Mouse (Mus musculus) forebrain, embryonic 15.5 days (tissue): ENCODE results near the gene Pla2g12b. TPM values are rescaled to one million over a fixed set of nuclear protein-coding genes. Genes with fewer than 3 reads are reported as not detected.

Experiments
- ATAC-seq: fragments of 200-750 bp; cut with Nextera tagmentation; replicated peaks from 2 replicates; pipeline ENCODE4 v1.8.0; 2017; ENCODE audit warnings: mild to moderate bottlenecking, moderate TSS enrichment, moderate library complexity
- H3K27ac ChIP-seq: fragments of 300-500 bp; sonication (generic); replicated peaks from 2 replicates; pipeline ENCODE4 v1.5.1; 2015; ENCODE audit warnings: mild to moderate bottlenecking, inconsistent platforms
- H3K27me3 ChIP-seq: fragments of 300-500 bp; sonication (generic); 2 replicates; pipeline ENCODE4 v1.6.1; 2015; ENCODE audit warnings: inconsistent platforms
- H3K36me3 ChIP-seq: fragments of 300-500 bp; sonication (generic); 2 replicates; pipeline ENCODE4 v1.6.1; 2015; ENCODE audit warnings: mild to moderate bottlenecking, inconsistent platforms
- H3K4me1 ChIP-seq: fragments of 300-500 bp; sonication (generic); 2 replicates; pipeline ENCODE4 v1.6.1; 2015; ENCODE audit warnings: inconsistent platforms
- H3K4me2 ChIP-seq: fragments of 300-500 bp; sonication (generic); replicated peaks from 2 replicates; pipeline ENCODE4 v1.6.1; 2015; ENCODE audit warnings: mild to moderate bottlenecking, inconsistent platforms
- H3K4me3 ChIP-seq: fragments of 300-500 bp; sonication (generic); 2 replicates; pipeline ENCODE4 v1.5.1; 2015; ENCODE audit warnings: mild to moderate bottlenecking, inconsistent platforms
- H3K9ac ChIP-seq: fragments of 300-500 bp; sonication (generic); replicated peaks from 2 replicates; pipeline ENCODE4 v1.6.1; 2015; ENCODE audit warnings: mild to moderate bottlenecking, inconsistent platforms
- H3K9me3 ChIP-seq: fragments of 300-500 bp; sonication (generic); 2 replicates; pipeline ENCODE4 v1.6.1; 2016; ENCODE audit warnings: inconsistent platforms
- WGBS: fragments of 180-500 bp; shearing (Covaris S2); methylation state at CpG from one replicate; pipeline ENCODE4 v1.1.7; 2015; ENCODE audit warnings: mixed read lengths; 5-methylcytosine and 5-hydroxymethylcytosine counted together
- polyA plus RNA-seq: library from polyadenylated mRNA; unstranded; fragments of >200 nt; fragmentation: Nextera tagmentation; extraction: Ambion mirVana; gene quantifications from 2 replicates; pipeline ENCODE4 v1.2.1, GENCODE M21; 2015

Gene Pla2g12b
- polyA plus RNA-seq, 1 experiment from 2014 or later, result not detected

DNA sequence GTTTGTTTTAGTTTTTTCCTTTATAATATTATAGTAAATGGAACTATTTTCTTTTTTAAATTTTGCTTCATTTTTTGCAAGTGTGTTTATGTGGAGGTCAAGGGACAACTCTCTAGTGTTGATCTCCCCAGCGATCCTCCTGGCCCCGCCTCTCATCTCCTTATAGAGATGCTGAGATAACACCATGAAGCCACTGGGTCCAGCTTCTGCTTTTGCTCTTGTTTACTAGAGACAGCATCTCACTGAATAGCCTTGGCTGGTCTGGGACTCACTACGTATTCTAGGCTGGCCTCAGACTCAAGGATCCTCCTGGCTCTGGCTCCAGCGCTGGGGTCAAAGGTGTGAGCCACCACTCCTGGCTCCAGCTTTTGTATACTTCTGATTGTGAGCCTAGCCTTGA is 16.1 kb downstream of the Pla2g12b start:
- ATAC-seq, result no peak
- Histone ChIP-seq H3K27ac (no peak overlapping the region), H3K4me1 (no peaks in the 10 kb centered on the region), H3K9ac (no peak overlapping the region), H3K9me3 (no peaks in the 10 kb centered on the region), H3K4me3 (no peak overlapping the region), H3K4me2 (no peak overlapping the region), H3K27me3 (no peaks in the 10 kb centered on the region), H3K36me3 (no peaks in the 10 kb centered on the region)
- WGBS, result 92% methylated on average over 4 of the region's 4 CpGs

DNA sequence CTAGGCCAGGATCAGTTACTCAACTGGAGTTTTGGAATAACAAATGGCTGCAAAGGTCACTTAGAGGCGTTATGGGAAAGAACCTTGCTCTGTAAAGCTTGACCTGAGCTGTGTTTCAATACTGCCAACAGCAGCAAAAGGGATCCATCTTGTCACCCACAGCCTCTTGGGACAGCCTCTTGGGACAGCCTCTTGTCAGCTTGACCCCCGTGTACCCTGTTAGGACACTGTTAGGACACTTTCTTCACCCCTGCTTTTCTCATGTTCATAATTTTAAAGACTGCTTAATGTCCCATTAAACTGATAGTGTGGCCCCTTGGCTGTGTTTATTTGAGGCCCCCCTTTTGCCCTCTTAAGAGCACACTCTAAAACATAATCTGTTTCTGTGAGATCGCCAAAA is 21.0 kb downstream of the Pla2g12b start:
- Histone ChIP-seq H3K36me3 (no peaks in the 10 kb centered on the region), H3K4me1 (no peaks in the 10 kb centered on the region), H3K9me3 (no peaks in the 10 kb centered on the region), H3K4me3 (no peak overlapping the region), H3K27ac (no peak overlapping the region), H3K4me2 (no peak overlapping the region), H3K27me3 (no peaks in the 10 kb centered on the region), H3K9ac (no peak overlapping the region)
- no peak for ATAC-seq
- WGBS, result 93% methylated on average over 3 of the region's 3 CpGs

DNA sequence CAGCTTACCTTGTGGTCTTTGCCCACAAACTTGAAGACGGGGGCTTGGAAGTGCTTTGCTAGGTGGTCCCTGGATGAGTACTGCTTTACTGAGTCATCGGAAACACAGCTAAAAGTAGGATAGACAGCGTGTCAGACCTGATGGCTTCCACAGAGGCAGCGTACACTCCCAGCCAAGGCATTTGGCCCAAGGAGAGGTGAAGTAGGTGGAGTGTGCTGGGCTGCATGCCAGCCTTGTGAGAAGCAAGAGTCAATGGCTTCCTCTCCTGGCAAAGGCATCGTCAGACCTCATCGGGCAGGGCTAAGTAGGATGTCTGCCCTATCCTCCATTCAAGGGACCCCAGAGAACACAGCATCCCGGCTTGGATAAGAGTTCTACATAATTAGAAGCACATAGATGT is 21.9 kb downstream of the Pla2g12b start:
- no peaks in the 10 kb centered on the region for H3K27me3 ChIP-seq
- H3K4me3 ChIP-seq, result no peak overlapping the region
- no peaks in the 10 kb centered on the region for H3K36me3 ChIP-seq
- H3K27ac ChIP-seq, result no peak overlapping the region
- WGBS, result 70% methylated on average over 7 of the region's 7 CpGs
- H3K4me1 ChIP-seq, result no peaks in the 10 kb centered on the region
- ATAC-seq, result no peak
- H3K9me3 ChIP-seq, result no peaks in the 10 kb centered on the region
- H3K9ac ChIP-seq, result no peak overlapping the region
- no peak overlapping the region for H3K4me2 ChIP-seq

DNA sequence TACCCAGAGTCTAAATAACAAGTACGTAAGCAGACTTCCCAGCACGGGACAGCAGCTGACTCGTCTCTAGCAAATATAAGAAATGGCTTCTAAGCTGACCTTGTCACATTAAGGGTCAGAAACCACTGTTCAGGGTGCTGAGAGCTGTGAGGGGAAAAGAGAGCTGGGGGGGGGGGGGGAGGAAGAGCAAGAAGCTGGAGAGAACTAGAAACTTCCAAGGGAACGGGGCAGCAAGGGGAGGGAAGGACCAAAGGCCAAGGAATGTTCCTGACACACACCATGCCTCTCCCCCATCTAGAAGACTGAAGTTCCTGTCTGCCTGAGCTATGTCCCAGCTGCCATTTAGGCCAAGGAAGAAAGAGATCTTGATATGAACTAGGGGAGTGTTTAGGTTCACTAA is 22.9 kb downstream of the Pla2g12b start:
- H3K4me1 ChIP-seq, result no peaks in the 10 kb centered on the region
- no peak overlapping the region for H3K4me2 ChIP-seq
- H3K27ac ChIP-seq, result no peak overlapping the region
- no peak for ATAC-seq
- no peaks in the 10 kb centered on the region for H3K9me3 ChIP-seq
- 95% methylated on average over 4 of the region's 4 CpGs for WGBS
- H3K36me3 ChIP-seq, result no peaks in the 10 kb centered on the region
- H3K27me3 ChIP-seq, result no peaks in the 10 kb centered on the region
- no peak overlapping the region for H3K4me3 ChIP-seq
- H3K9ac ChIP-seq, result no peak overlapping the region

DNA sequence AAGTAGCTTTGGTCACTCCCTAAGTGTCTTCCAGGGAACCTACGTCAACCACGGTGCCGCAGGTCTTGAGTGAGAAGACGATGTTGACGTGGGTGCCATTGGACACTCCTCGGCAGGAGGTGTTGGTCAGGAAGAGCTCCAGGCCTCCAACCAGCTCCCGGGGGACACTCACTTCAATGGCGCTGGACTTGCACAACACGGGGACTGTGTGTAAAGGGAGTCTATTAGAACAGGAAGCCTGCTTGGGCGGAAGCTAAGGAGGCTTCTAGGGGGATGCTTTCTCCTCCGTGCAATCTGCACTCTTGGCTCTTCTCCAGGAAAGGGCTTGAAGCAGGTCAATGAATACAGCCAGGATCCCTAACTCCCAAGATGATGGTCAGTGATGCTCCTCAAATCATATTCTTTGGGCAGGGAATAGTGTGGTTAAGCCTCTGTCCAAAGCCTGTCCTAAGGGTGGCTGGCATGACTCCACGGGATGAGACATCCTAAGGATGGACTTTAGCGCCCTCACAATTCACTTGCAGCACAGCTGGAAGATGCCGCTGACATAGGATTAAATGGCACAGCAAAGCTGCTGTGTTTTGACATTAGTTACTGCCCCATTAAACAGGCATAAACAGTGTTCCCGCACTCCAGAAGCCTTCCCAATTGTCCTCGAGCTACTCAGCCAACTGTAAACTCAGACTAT is 26.1 kb downstream of the Pla2g12b start:
- Histone ChIP-seq H3K27me3 (no peaks in the 10 kb centered on the region), H3K36me3 (no peaks in the 10 kb centered on the region), H3K9me3 (no peaks in the 10 kb centered on the region), H3K4me1 (no peaks in the 10 kb centered on the region), H3K4me3 (no peak overlapping the region), H3K9ac (no peak overlapping the region), H3K27ac (no peak overlapping the region), H3K4me2 (no peak overlapping the region)
- 82% methylated on average over 16 of the region's 16 CpGs for WGBS
- ATAC-seq, result no peak

DNA sequence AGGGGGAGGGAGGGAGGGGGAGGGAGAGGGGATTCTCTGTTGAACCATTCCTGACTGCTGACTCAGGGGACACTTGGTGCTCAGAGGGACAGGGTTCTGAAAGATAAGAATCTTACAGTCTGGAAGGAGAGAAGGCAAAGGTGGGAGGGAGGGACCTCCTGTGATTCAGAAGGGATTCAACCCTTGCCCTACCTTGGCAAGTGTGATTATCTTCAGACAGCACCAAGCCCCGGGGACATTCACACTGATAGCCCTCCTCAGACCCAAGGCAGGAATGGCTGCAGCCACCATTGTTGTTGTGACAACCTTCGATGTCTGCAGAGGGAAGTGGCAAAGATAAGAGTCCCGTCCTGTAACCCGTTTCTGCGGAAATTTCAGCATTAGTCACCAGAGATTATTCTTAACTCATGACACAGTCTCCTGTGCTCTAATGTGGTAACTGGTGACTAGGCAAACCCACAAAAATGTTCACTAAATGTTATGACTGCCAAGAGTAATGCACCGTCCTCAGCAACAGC is 27.3 kb downstream of the Pla2g12b start:
- H3K36me3 ChIP-seq, result no peaks in the 10 kb centered on the region
- 75% methylated on average over 6 of the region's 6 CpGs for WGBS
- no peaks in the 10 kb centered on the region for H3K4me1 ChIP-seq
- no peak for ATAC-seq
- H3K9ac ChIP-seq, result no peak overlapping the region
- no peak overlapping the region for H3K4me3 ChIP-seq
- H3K27ac ChIP-seq, result no peak overlapping the region
- no peaks in the 10 kb centered on the region for H3K27me3 ChIP-seq
- no peak overlapping the region for H3K4me2 ChIP-seq
- H3K9me3 ChIP-seq, result no peaks in the 10 kb centered on the region

DNA sequence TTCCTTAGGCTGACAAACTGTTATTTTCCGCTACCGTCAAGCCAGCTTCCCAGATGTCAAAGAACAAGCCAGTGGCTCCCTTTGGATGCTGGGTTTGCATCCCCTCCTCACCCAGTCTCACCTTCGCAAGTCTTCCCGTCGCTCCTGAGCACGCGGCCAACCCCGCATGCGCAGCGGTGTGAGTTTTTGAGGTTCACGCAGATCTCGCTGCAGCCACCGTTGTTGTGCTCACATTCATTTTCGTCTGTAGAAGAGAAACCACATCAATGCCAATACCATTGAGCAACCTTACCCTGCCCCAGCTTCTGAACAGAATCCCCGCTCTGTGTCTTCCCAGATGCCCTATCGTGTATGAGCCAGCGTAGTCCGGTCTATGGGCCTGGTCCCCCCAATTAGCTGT is 32.3 kb downstream of the Pla2g12b start:
- no peak for ATAC-seq
- no peak overlapping the region for H3K27ac ChIP-seq
- 94% methylated on average over 18 of the region's 18 CpGs for WGBS

DNA sequence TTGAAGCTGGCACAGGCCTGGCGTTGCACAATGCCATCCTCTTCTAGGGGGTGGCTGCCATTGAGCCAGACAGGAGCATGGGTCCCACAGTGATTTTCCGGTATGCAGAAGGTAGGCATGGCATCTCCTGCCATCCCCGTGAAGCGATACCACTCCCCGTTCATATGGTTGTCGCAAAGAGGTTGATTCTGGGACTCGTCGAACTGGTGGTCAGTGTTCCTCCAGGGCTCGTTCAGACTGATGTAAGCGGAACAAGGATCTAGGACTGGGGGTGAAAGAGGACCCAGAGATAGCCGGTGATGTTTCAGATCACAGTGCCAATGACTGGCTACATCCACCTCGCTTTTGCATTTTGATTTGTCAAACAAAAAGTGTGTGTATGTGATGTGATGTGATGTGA is 35.2 kb downstream of the Pla2g12b start:
- H3K4me3 ChIP-seq, result no peak overlapping the region
- H3K9ac ChIP-seq, result no peak overlapping the region
- no peaks in the 10 kb centered on the region for H3K36me3 ChIP-seq
- no peaks in the 10 kb centered on the region for H3K9me3 ChIP-seq
- no peaks in the 10 kb centered on the region for H3K4me1 ChIP-seq
- WGBS, result 94% methylated on average over 12 of the region's 12 CpGs
- no peaks in the 10 kb centered on the region for H3K27me3 ChIP-seq
- H3K4me2 ChIP-seq, result no peak overlapping the region
- no peak overlapping the region for H3K27ac ChIP-seq
- ATAC-seq, result no peak

More for the DNA sequence above, 32.3 kb downstream of the Pla2g12b start:
- Histone ChIP-seq H3K36me3 (no peaks in the 10 kb centered on the region), H3K9me3 (no peaks in the 10 kb centered on the region), H3K9ac (no peak overlapping the region), H3K27me3 (no peaks in the 10 kb centered on the region), H3K4me1 (no peaks in the 10 kb centered on the region), H3K4me3 (no peak overlapping the region), H3K4me2 (no peak overlapping the region)

DNA sequence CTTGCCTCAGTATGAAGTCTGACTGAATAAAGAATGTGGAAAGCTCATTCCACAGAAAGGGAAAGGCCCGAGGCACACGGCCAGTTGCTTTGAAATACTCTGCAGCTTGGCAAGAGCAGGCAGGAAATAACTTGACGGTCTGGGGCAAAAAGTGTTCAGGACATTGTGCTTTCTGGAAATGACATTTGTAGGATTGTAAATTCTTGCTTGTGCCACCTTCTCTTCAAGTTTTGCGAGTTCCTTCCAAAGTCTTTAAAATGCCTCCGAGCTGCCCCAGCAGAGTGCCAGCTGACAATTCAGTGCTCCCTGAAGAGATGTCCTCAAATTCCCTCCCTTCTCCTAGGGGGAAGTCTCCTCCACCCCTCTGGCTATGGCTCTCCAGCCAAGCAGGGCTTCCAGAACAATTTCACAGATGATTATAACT is 36.1 kb downstream of the Pla2g12b start:
- H3K27me3 ChIP-seq, result no peaks in the 10 kb centered on the region
- no peak overlapping the region for H3K9ac ChIP-seq
- H3K4me2 ChIP-seq, result no peak overlapping the region
- H3K27ac ChIP-seq, result no peak overlapping the region
- H3K36me3 ChIP-seq, result no peaks in the 10 kb centered on the region
- H3K9me3 ChIP-seq, result no peaks in the 10 kb centered on the region
- no peak for ATAC-seq
- no peaks in the 10 kb centered on the region for H3K4me1 ChIP-seq
- WGBS, result 60% methylated on average over 5 of the region's 5 CpGs
- no peak overlapping the region for H3K4me3 ChIP-seq

DNA sequence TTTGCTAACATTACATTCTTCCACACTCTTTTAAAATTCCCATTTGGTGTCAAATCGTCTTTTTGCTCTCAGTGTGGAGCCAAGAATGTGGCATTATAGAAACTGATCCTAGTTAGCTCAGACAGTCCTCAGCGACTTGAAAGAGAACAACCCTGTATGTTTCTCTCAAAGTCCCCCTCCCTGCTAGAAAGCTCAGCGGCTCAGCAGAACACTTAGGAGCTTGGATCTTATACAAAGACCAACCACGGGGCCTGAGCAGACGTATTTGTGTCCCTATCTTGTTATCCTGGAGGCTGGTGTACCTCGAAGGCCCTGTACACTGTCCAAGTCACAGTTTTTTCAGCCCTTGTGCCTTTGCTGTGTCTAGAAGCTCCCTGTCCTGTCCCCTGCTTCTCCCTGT is 36.7 kb downstream of the Pla2g12b start:
- no peak overlapping the region for H3K4me2 ChIP-seq
- H3K27me3 ChIP-seq, result no peaks in the 10 kb centered on the region
- ATAC-seq, result no peak
- no peak overlapping the region for H3K9ac ChIP-seq
- no peaks in the 10 kb centered on the region for H3K4me1 ChIP-seq
- WGBS, result 44% methylated on average over 6 of the region's 6 CpGs
- H3K27ac ChIP-seq, result no peak overlapping the region
- H3K4me3 ChIP-seq, result no peak overlapping the region
- no peaks in the 10 kb centered on the region for H3K9me3 ChIP-seq
- no peaks in the 10 kb centered on the region for H3K36me3 ChIP-seq

DNA sequence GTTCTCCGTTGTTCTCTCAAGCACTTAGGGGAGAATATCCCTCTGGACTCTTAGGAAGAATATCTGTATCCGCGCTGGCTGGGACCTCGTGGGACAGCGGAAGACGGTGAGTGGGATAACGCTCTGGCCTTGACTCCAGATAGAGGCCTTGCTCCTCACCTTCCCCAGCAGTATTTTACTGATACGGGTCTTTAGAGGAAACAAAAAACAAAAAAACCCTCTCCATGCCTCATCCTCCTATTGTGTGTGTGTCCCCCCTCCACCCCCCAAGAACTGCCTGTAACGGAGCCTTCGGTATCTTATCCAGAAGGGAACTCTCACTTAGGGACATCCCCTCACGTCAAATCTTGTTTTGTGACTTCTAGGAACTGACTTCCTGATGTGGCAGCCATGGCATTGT is 38.3 kb downstream of the Pla2g12b start, which contains the start of gene Oit3:
TSS of gene Oit3 (minus strand) at position 44 of the 400 bp plus-strand sequence.
- Histone ChIP-seq H3K9me3 (no peaks in the 10 kb centered on the region), H3K4me1 (no peaks in the 10 kb centered on the region), H3K4me2 (no peak within 1 kb of the TSS), H3K36me3 (no peaks in the 10 kb centered on the region), H3K27ac (no peak within 1 kb of the TSS), H3K27me3 (no peaks in the 10 kb centered on the region), H3K4me3 (no peak within 1 kb of the TSS), H3K9ac (no peak within 1 kb of the TSS)
- ATAC-seq, result no peak
- 86% methylated on average over 11 of the region's 11 CpGs for WGBS

DNA sequence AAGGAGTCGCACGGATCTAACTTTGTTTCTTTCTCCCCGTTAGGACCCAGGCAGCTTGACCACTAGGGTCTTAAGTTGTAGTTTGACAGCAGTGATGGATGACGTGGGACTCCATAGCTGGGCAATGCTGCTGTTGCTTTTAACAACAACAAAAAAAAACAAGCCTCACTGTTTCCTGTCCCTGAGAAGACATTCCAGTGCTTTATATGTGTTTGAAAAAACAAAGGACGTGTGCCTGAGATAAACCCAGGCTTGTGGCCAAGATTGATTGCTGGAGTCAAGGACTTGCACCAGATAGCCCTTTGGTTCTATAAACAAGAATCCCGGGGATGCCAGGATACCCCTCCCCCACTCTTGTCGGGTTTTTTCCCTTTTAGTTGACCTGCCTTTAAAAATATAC is 39.8 kb downstream of the Pla2g12b start:
- ATAC-seq, result no peak
- no peak overlapping the region for H3K9ac ChIP-seq
- H3K27me3 ChIP-seq, result no peaks in the 10 kb centered on the region
- no peak overlapping the region for H3K27ac ChIP-seq
- H3K9me3 ChIP-seq, result no peaks in the 10 kb centered on the region
- H3K4me2 ChIP-seq, result no peak overlapping the region
- no peaks in the 10 kb centered on the region for H3K4me1 ChIP-seq
- 61% methylated on average over 7 of the region's 7 CpGs for WGBS
- H3K4me3 ChIP-seq, result no peak overlapping the region
- no peaks in the 10 kb centered on the region for H3K36me3 ChIP-seq

DNA sequence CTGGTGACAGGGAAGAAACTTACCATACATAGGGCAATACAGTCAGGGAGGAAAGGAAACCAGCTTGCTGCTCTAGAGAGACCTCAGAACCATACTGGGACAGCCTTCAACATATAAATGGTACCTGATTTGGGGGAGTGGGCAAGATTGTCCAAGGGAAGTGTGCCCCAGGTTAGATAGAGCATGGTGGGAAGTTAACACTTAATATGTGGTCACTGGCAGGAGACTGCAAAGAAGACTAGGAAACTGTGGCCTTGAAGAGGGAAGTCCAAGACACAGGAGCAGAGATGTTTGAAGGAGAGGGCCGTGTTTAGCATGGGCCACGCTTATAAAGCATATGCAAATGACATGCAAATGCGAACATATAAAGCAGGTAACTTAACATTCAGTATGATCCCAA is 40.6 kb downstream of the Pla2g12b start:
- no peak overlapping the region for H3K27ac ChIP-seq
- no peak overlapping the region for H3K9ac ChIP-seq
- H3K9me3 ChIP-seq, result no peaks in the 10 kb centered on the region
- no peak overlapping the region for H3K4me2 ChIP-seq
- no peaks in the 10 kb centered on the region for H3K36me3 ChIP-seq
- H3K27me3 ChIP-seq, result no peaks in the 10 kb centered on the region
- no peak overlapping the region for H3K4me3 ChIP-seq
- no peaks in the 10 kb centered on the region for H3K4me1 ChIP-seq
- WGBS, result 72% methylated on average over 3 of the region's 3 CpGs
- ATAC-seq, result no peak
